Mouse (Mus musculus) liver, embryonic 15.5 days (tissue): ENCODE data around the gene Olfr849. TPM values are rescaled to one million over a fixed set of nuclear protein-coding genes. Genes with fewer than 3 reads are reported as not detected.

Source experiments
- ATAC-seq: fragments of 200-750 bp; cut with Nextera tagmentation; 2 replicates; pipeline ENCODE4 v1.8.0; 2017; ENCODE audit warnings: moderate number of reproducible peaks, mild to moderate bottlenecking, moderate library complexity; ENCODE audit not compliant: insufficient read depth
- H3K27ac ChIP-seq: fragments of 300-500 bp; sonication (generic); replicated peaks from 2 replicates; pipeline ENCODE4 v1.5.1; 2015; ENCODE audit warnings: mild to moderate bottlenecking, inconsistent platforms
- H3K27me3 ChIP-seq: fragments of 300-500 bp; sonication (generic); 2 replicates; pipeline ENCODE4 v1.6.1; 2015; ENCODE audit warnings: mild to moderate bottlenecking, inconsistent platforms
- H3K36me3 ChIP-seq: fragments of 300-500 bp; sonication (generic); replicated peaks from 2 replicates; pipeline ENCODE4 v1.6.1; 2015; ENCODE audit warnings: moderate library complexity, mild to moderate bottlenecking, inconsistent platforms
- H3K4me1 ChIP-seq: fragments of 300-500 bp; sonication (generic); replicated peaks from 2 replicates; pipeline ENCODE4 v1.6.1; 2015; ENCODE audit warnings: inconsistent platforms
- H3K4me2 ChIP-seq: fragments of 300-500 bp; sonication (generic); 2 replicates; pipeline ENCODE4 v1.6.1; 2015; ENCODE audit warnings: moderate library complexity, mild to moderate bottlenecking, inconsistent platforms
- H3K4me3 ChIP-seq: fragments of 300-500 bp; sonication (generic); replicated peaks from 2 replicates; pipeline ENCODE4 v1.5.1; 2015; ENCODE audit warnings: mild to moderate bottlenecking, inconsistent platforms
- H3K9ac ChIP-seq: fragments of 300-500 bp; sonication (generic); 2 replicates; pipeline ENCODE4 v1.6.1; 2015; ENCODE audit warnings: moderate library complexity, mild to moderate bottlenecking, inconsistent platforms
- H3K9me3 ChIP-seq: fragments of 300-500 bp; sonication (generic); replicated peaks from 2 replicates; pipeline ENCODE4 v1.6.1; 2016; ENCODE audit warnings: inconsistent platforms
- WGBS: fragments of 180-500 bp; shearing (Covaris S2); methylation state at CpG from one replicate; pipeline ENCODE4 v1.1.7; 2015; ENCODE audit warnings: mixed read lengths; ENCODE audit not compliant: insufficient replicate concordance; 5-methylcytosine and 5-hydroxymethylcytosine counted together
- polyA plus RNA-seq: library from polyadenylated mRNA; unstranded; fragments of >200 nt; fragmentation: Nextera tagmentation; extraction: Ambion mirVana; gene quantifications from 2 replicates; pipeline ENCODE4 v1.2.1, GENCODE M21; 2015

Olfr849 gene
- not detected in 2 replicates for polyA plus RNA-seq

- no peaks in the 10 kb centered on the region for H3K36me3 ChIP-seq
- H3K4me1 ChIP-seq, result no peaks in the 10 kb centered on the region
- H3K27ac ChIP-seq, result no peak within 1 kb of the TSS
- H3K27me3 ChIP-seq, result no peaks in the 10 kb centered on the region
- no peaks in the 10 kb centered on the region for H3K9me3 ChIP-seq
- 50% methylated on average over 2 of the region's 2 CpGs for WGBS
- no peak within 1 kb of the TSS for H3K4me3 ChIP-seq
- no peak within 1 kb of the TSS for H3K9ac ChIP-seq
- no peak within 1 kb of the TSS for H3K4me2 ChIP-seq
- ATAC-seq, result no peak
Measured at GRCm38 (mm10) chr9:19439966-19440365, at the start of gene Olfr849. TSS of gene Olfr849 (plus strand) at chr9:19440266.

- no peak within 1 kb of the TSS for H3K9ac ChIP-seq
- no peaks in the 10 kb centered on the region for H3K9me3 ChIP-seq
- no peak within 1 kb of the TSS for H3K4me3 ChIP-seq
- no peak within 1 kb of the TSS for H3K4me2 ChIP-seq
- no peaks in the 10 kb centered on the region for H3K4me1 ChIP-seq
- no peak within 1 kb of the TSS for H3K27ac ChIP-seq
- no peaks in the 10 kb centered on the region for H3K36me3 ChIP-seq
- no peak for ATAC-seq
- no peaks in the 10 kb centered on the region for H3K27me3 ChIP-seq
Measured at GRCm38 (mm10) chr9:19478148-19478547, 38.1 kb downstream of the Olfr849 start, which contains the start of gene Olfr850. TSS of gene Olfr850 (minus strand) at chr9:19478248.

DNA sequence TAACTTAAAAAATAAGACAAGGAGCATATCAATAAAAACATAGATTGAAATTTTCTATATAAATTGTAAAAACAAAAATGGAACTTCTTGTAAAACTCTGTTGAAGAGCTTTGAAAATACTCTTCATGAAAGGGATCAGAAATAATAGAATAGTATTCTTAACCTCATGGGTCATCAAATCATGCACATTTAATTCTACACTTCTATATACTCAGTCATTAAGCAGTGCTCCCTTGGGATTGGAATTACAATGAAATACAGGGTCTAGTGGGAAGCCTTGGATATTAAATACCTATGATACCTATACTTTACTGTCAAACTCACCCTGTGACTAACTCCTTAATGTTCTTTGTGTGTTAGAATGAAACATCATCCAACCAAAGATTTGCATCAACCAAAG, 52.9 kb downstream of the Olfr849 start, which contains the start of gene Olfr851:
TSS of gene Olfr851 (plus strand) at position 301 of the 400 bp plus-strand sequence.
- H3K4me2 ChIP-seq, result no peak within 1 kb of the TSS
- no peak for ATAC-seq
- no peaks in the 10 kb centered on the region for H3K4me1 ChIP-seq
- no peaks in the 10 kb centered on the region for H3K27me3 ChIP-seq
- no peaks in the 10 kb centered on the region; the same call in 1 of the 2 replicates for H3K9me3 ChIP-seq
- H3K4me3 ChIP-seq, result no peak within 1 kb of the TSS
- no peaks in the 10 kb centered on the region for H3K36me3 ChIP-seq
- H3K27ac ChIP-seq, result no peak within 1 kb of the TSS
- no peak within 1 kb of the TSS for H3K9ac ChIP-seq

Other genes starting within 250 kb of the Olfr849 start
- not detected in 2 replicates for gene Olfr843, start 188.3 kb upstream of the Olfr849 start, polyA plus RNA-seq
- not detected in 2 replicates for gene Olfr844, start 123.9 kb upstream of the Olfr849 start, polyA plus RNA-seq
- gene Olfr845, start 103.8 kb upstream of the Olfr849 start, polyA plus RNA-seq, result not detected in 2 replicates
- not detected in 2 replicates for gene Olfr846, start 76.3 kb upstream of the Olfr849 start, polyA plus RNA-seq
- not detected in 2 replicates for gene Olfr847, start 61.6 kb upstream of the Olfr849 start, polyA plus RNA-seq
- gene Olfr850, start 38.0 kb downstream of the Olfr849 start, polyA plus RNA-seq, result not detected in 2 replicates
- not detected in 2 replicates for gene Olfr851, start 53.0 kb downstream of the Olfr849 start, polyA plus RNA-seq
- gene Olfr853, start 100.8 kb downstream of the Olfr849 start, polyA plus RNA-seq, result not detected in 2 replicates
- not detected in 2 replicates for gene Olfr854, start 127.1 kb downstream of the Olfr849 start, polyA plus RNA-seq
- gene Olfr855, start 142.4 kb downstream of the Olfr849 start, polyA plus RNA-seq, result not detected in 2 replicates
- gene Zfp317, start 181.8 kb downstream of the Olfr849 start, polyA plus RNA-seq, result 7.0 TPM in 2 replicates